Mouse (Mus musculus) gastrocnemius, postnatal 10 days (tissue): ENCODE measurements at regions not wholly inside any gene's neighbourhood (a gene's known extent, or its start where the extent isn't known, plus 50 kb on each side); places are given as distances from the start of the nearest gene placed in this dataset.

Experiments
- DNase-seq: peaks from one replicate; pipeline ENCODE4 v3.0.0; 2021; ENCODE audit warnings: mixed read lengths

DNA sequence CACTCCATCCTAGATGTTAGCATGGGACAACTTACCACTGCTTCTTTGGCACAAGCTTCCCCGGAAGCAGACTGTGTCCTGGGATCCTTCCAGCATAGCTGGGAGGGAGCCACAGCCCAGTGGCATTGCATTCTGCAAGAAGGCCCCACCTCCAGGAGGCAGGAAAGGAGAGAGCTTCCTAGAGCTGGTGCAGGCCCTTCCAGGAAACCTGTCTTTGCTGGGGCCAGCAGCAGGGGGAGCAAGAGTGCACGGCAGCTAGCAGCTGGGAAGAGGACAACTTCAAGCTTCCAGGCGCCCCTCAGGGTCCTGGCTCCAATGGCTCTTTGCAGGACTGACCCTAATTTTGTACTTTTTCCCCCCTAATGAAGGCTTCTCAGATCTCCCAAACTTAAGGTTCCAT, 115.4 kb upstream of the Sorcs3 start:
- peak; percentile 26 for DNase-seq

GRCm38 (mm10) chr19:48097363-48097762, 108.5 kb upstream of the Sorcs3 start:
- DNase-seq: no peak

- DNase-seq: no peak
Measured at GRCm38 (mm10) chr19:48097942-48098596, 107.8 kb upstream of the Sorcs3 start.

DNA sequence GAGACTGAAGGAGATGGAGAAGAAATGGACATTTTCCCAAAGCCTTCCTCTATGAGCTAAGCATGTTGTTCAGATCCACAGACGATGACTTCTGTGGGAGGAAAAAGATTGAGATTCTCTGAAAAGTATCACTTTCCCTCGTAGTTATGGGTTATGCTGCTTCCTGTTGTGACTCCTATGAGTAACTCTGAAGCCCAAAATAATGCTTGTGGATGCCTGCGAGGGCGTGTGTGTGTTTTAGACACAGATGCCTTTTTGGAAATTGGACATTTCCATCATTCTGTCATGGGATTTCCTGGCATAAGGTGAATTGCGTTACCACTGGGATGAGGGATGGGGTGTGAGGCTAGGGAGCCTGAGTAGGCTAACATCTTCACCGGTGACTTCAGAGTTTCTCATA, 104.8 kb upstream of the Sorcs3 start:
- no peak for DNase-seq

- no peak for DNase-seq
Measured at GRCm38 (mm10) chr19:48115155-48115554, 90.7 kb upstream of the Sorcs3 start.

GRCm38 (mm10) chr19:48115728-48116127, 90.1 kb upstream of the Sorcs3 start:
- no peak for DNase-seq

GRCm38 (mm10) chr19:48116689-48117088, 89.1 kb upstream of the Sorcs3 start:
- no peak for DNase-seq

DNA sequence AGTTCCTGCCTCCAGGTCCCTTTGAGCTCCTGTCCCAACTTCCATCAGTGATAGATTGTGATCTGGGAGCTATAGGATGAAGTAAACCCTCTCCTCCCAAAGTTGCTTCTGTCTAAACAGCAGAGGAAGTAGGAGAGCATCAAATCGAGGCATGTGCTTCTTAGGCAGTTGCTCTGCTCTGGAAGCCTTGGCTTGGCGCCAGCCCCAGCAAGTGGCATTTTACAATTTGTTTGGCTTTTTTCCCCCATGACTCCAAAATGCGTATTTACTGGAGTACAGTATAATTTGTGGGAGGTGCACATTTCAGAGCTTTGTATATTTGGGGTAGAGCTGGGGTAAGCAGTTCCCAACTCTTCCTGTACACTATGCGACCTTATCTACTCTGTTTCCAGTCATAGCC, 88.2 kb upstream of the Sorcs3 start:
- no peak for DNase-seq

DNA sequence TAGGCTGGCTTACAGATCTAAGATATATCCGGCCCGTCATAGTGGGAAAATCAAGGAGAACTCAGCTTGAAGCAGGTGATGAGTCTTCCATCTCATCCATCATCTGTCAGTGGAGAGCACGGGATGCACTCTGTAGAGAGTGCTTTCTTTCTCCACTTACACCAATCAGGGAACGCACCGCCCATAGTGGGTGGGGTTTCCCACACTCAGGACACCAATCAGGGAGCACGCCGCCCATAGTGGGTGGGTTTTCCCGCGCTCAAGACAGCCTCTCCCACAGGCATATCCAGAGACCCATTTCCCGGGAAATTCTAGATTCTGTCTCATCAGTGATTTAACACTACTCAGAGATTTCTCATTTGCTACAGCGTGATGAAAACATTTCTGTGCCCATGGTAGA, 83.5 kb upstream of the Sorcs3 start:
- DNase-seq: no peak

- DNase-seq: no peak
Measured at GRCm38 (mm10) chr19:48123777-48124176, 82.0 kb upstream of the Sorcs3 start.

GRCm38 (mm10) chr19:48125731-48126130, 80.1 kb upstream of the Sorcs3 start:
- no peak for DNase-seq

DNA sequence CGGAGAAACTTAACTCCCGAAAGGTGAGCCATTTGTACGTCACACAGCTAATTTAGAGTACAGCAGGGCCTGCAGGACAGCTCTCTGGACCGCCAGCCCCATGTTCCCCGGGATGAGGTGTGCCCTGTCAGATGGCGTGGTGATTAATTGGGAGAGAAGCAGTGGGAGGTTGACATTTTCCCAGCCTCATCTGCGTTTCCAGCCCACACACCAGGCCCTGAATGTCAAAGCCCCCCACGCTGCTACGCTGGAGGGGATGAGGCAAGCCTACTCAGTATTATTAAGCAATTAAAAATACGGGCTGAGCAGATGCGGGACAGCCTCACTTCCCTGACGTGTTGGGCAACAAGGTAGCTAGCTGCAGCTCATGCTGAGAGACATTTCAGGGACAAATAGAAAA, 77.7 kb upstream of the Sorcs3 start:
- DNase-seq: no peak

DNA sequence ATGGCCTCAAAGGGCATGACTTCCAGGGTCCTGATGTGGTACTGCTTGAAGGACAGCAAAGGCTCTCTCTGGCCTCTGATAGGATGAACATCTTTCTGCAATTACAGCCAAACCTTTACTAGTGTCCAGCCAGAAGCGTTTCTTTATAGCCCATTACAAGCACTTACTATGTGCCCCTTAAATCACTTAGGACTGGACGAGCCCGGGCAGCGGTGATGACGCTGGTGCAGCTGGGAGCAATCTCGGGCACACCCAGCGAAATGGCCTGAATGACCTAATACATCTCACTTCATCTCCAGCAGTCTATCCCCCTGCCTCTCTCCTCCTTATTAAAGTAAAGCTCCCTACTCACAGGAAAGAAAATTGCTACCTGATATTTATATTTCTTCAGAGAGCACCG, 69.6 kb upstream of the Sorcs3 start:
- no peak for DNase-seq

DNA sequence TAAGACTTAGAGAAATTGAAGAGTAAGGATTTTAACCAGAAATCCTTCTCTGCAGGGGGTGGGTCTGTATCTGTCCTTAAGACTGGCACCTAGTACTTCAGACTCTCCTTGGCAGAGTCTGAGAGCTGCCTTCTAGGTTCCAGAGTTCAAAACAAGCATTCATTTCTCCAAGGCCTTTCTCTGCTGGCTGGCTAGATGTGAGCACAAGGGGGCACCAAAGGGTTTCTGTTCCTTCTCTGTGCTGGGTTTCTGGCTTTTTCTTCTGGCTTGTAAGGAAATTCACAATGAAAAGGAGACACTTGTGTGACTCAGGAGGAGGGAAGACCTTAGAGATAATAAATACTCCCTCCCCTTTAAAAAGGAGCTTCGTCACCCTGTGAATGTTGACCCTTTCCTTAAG, 61.7 kb upstream of the Sorcs3 start:
- no peak for DNase-seq
